Mouse (Mus musculus): ENCODE results near the gene Gpr183.

- TF ChIP-seq CTCF (IDR thresholded peaks at IDR 0.05; ENCODE audit: low read depth, low read length) (no peak), EP300 (IDR thresholded peaks at IDR 0.05; ENCODE audit: insufficient read depth, low read depth, low read length) (no peak)
These were observed 21.0 kb upstream of the Gpr183 start for GRCm38 (mm10) chr14:121986028-121986427.
